Mouse (Mus musculus): Measurements from ENCODE around the gene Vac14.

The Vac14 gene

GRCm38 (mm10) chr8:110694826-110695225 is 76.4 kb downstream of the Vac14 start:
- DNase-seq, result no peak

DNA sequence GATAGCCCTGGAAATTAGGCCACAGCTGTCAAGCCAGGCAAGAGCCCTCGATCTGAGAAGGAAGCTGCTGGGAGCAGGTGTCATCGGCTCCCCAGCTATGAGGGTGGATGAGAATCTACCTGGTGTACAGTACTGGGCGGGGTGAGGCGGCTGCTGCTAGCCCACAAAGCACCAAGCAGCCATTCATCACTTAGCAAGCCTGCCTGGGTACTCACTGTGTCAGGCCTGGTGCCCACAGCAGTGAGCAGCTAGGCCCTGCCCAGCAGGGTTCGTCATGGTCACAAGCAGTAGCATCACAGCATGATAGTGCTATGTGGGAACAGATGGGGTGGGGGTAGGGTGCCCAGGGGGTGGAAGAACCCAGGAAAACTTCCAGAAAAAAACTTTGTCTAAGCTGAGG is 77.0 kb downstream of the Vac14 start:
- no peak for DNase-seq

DNA sequence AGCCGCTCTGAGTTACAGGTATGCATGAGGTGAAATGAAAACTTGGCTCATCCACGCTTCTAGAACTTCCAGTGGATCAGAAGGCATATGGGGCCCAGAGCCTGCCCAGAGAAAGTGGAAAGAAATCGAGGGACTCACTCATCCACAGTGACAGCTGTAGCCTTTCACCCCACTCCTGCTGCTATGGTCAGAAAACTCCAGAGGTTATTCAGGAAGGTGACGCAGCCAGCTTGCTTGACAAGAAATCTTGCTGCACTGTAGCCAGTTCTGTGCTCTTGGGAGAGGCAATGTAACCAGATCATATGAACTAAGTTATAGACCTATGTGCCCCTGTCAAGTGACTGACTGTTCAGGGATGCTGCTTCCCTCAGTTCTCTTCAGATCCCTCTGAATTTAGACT is 77.7 kb downstream of the Vac14 start:
- DNase-seq, result no peak

DNA sequence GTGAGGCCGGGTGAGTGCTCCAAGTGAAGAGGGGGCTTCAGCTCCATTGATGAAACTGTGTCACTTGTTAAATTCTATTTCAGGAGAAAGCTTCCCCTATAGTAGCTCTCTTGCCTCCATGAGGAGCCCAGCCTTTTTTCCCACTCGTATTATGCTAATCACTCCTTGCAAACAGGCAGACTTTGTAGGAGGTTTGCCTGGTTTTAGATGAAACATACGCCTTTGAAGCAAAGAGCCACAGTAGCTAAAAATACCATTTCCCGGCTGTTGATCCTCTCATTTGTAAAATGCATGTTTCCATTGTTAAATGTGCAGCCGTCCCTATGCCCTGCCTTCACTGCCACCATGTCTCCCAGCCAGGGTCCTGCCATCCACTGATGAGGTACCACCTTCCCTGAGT is 79.2 kb downstream of the Vac14 start:
- no peak for DNase-seq

GRCm38 (mm10) chr8:110698098-110698497 is 79.7 kb downstream of the Vac14 start:
- DNase-seq, result no peak

- no peak for DNase-seq
Observed at GRCm38 (mm10) chr8:110699501-110699900, 81.1 kb downstream of the Vac14 start.

DNA sequence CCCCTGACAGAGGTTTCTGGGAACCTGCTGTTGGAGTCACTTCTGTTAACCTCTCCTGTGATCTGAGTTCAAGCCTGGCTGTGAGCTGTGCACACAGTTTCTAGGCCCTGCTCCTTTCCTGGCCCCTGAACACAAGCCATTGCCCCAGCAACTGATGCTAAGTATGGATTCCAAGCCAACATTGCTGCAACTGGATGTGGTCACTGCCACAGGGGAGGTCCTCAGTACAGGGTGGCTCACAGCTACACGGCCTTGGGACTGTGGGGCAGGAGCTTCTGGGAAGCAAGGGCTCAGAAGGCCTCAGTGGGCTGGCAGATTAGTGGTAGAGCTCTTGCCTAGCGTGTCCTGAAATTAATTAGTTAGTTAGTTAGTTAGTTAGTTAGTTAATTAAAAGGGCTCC is 82.2 kb downstream of the Vac14 start:
- no peak for DNase-seq

DNA sequence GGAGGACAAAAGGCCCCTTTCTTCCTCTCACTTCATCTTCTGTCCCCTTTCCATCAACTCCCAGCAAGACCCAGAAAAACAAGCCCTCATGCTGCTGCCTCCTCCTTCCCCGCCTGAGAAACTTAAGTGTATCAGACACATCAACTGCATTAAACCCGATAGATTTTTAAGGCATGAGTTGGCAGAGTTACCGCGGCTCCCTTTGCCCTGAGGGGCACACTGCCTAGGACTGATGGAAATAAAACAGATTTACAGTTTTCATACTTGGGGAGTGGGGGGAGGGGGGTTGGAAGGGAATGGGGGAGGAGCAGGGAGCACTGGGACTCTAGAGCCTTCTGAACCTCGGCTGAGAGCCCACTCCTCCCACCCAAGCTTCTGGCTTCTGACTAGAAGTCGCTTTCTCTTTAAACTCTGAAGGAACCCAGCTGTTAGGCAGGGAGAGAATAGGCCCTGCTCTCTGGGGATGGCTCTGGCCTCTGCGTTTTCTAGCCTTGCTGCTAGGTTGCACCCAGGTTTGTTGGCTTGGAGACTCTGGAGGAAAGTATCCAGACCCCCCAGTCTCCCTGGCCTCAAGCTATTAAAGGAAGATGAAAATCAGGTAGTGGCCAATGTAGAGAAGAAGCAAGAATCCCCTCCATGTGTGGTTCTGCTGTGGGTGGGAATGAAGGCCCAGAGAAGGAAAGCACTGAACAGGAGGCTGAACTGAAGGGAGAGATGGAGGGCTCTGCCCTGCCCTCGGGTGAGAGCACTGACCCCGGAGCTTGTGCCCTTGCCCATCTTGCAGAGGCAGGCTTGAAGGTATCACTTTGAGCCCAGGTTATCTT is 84.5 kb downstream of the Vac14 start:
- DNase-seq, result no peak

DNA sequence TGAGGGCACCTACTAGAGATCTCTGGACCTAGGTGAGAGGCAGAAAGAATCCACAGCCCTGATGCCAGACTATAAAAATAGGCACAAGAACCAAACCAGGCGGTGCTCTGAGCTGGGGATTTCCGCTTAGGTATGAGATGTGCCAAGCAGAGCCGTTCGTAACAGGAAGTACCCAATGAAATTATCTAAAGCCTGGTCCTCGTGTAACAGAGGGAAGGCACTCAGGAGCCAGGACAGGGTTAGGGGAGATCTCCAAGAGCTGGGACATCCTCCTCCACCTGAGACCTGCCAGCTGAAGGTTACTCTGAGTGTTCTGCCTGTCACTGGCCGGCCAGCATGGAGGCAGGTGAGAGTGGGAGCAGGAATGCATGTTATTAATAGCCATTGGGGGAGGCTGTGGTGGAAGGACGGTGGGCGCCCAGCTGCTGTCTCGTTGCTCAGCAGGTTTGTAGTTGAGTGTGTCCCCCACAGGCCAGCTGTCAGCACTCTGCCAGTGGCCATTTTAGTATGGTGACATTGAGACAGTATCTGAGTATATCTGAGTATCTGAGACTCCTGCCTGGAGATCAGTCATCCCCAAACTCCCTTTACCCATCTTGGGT is 85.2 kb downstream of the Vac14 start:
- DNase-seq, result no peak

DNA sequence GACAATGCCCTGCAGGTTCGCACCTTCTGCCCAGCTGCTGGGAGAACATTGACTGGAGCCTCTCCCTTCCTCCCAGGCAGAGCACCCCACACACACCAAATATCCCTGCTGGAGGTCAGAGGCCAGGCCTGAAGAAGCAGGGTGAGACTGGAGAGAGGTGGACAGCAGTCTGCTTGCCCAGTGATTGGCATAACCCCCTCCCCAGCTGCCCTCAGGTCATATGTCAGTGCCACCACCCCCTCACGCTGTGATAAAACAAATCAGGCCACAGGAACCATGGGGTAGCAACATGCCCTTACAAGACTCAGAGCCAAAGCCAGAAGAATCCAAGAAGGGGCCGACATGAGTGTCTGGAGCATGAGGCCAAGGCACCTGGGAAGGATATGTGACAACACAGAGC is 85.7 kb downstream of the Vac14 start:
- DNase-seq, result no peak

DNA sequence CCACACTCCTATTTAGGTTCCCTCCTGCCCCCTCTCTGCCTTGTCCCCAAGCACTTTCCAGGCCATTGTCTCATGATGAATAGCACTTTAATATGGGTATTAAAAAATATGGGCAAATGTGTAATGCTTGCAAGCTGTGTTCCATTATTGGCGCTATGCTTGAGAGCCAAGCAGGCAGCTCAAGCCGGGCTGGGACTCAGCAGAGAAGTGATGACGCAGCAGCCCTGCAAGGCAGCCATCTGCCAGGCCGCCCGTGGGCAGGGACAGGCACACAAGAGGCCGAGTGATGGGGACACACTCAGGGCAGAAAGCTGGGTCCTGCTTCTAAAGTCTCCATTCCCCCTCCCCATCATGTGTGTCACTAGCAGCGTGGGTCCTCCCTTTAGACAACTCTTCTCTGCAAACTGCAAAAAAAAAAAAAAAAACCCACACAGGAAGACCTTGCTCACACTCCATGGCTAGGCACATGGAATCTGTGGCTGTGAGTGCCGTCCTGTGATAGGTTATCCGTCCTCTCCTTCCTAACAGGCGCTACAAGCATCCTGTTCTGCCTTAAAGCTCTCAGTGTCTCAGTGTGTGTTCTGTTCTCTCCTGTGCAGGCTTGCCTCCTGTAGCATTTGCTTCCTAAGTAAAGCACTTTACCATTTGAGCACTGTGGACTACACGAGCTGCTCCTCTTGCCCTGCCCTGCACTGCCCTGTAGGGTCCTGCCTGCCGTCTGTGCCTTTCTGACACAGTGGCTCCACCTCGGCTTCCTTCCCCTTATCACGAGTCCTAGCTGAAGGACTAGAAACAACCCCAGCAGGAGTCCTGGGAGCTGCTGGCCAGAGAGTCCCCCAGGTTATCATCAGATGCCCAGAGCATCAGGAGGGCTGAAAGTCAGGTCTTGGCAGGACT is 87.3 kb downstream of the Vac14 start:
- DNase-seq, result no peak

- no peak for DNase-seq
Observed at GRCm38 (mm10) chr8:110706288-110706870, 88.0 kb downstream of the Vac14 start.

DNA sequence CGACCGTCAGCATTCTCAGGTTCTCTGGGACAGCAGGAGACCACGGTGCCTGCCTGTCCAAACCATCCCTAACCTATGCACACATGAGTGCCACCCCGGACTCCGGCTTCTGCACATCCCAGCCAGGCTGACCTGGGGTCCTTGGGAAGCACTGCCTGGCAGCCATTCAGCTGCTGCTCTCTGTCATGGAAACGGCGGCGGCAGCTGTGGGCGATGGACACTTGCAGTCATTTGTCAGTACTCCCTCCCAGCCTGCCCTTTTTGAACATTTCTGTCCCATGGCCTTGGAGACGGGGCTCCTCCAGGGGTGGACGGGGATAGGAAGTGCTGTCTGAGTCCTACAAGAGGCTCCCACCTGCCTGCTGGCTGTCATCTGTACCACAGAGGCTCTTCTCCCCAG is 90.0 kb downstream of the Vac14 start:
- DNase-seq, result no peak

GRCm38 (mm10) chr8:110710593-110710992 is 92.2 kb downstream of the Vac14 start:
- no peak for DNase-seq

DNA sequence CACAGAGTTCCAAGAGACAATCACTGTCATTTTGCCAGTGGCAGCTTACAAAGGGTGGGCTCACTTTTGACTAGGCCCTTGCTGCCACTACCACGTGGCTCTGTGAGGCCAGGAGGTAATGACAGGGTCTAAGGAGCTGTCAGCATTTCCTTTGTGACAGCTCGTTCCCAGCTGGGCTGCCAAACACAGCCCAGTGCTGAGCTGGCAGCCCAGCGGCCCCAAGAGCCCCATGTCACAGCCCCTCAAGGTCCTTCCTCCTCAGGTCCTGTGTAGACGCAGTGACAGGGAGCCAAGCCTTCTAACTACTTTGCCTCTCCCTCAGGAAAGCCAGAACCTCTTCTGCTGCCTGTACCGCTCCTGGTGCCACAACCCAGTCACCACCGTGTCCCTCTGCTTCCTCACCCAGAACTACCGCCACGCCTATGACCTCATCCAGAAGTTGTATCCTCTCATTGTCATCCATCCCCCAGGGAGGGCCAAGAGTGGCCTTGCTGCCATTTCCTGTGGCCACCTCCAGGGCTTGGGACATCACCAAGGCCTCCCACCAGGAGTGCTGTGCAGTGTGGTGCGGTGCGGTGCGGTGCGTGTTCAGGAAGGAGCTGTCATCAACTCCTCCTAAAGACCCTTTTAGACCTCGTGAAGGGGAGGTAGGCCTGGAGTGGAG is 93.0 kb downstream of the Vac14 start:
- DNase-seq, result no peak

- DNase-seq, result no peak
Observed at GRCm38 (mm10) chr8:110713073-110713472, 94.7 kb downstream of the Vac14 start.

- no peak for DNase-seq
Observed at GRCm38 (mm10) chr8:110714827-110715519, 96.6 kb downstream of the Vac14 start.

DNA sequence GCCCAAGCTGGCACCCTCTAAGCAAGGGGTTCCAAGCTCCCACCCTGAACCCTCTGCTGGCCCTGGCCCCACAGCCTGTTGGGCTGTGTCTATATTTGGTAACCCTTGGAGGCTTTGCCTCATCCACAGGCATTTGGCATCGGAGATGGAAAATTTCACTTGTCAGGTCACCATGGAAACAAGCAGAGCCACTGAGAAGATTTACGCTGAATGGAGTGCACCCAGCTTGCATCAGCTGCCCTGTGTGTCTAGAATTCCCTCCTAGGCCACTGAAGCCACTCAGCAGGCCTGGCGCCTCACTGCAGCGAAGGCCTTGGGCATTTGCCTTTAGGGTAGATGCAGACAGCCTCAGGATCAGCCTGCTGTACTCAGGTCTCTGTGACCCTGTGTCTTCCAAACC is 97.7 kb downstream of the Vac14 start:
- DNase-seq, result no peak

- no peak for DNase-seq
Observed at GRCm38 (mm10) chr8:110717131-110717530, 98.7 kb downstream of the Vac14 start.

DNA sequence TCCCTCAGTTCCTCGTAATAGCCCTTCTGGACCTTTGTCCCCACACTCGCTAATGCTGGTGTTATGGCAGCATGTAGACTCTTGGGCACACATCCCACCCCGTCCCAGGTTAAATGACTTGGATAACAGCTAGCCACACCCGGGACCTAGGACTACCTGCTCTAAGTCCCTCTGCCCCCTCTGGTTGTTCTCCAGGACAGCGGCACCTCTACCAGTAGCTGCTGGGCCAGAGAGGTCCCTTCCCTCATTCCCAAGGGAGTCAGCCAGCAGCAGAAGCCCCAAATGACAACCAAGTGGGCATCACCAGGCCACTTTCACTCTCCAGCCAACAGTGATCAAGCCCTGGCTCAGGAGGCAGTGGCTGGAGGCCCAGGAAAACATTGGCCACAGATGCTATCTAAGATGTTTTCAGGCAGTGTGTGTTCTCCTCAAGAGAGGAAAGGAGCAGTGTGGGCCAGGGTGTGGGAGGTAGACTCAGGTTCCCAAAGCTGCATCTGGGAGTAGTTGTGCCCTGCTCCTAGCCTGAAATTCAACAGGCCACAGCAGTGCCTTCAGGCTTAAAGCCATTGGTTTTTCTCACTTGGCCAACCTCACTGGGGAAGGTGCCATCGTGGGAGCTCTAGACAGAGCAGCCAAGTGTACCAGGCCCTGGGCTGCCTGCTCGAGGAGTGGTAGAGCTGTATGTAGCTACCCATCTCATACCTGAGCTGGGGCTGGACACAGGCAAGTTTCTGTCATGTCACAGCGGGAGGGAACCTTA is 100.0 kb downstream of the Vac14 start:
- DNase-seq, result no peak

GRCm38 (mm10) chr8:110718969-110719670 is 100.7 kb downstream of the Vac14 start:
- DNase-seq, result no peak
